Mouse (Mus musculus) right cerebral cortex, postnatal 25 days (tissue): ENCODE measurements around the gene Olfr617.
"Not testable (repeated sequence)": the region's sequence is repeated elsewhere in the genome, so short reads cannot be mapped to it uniquely, and the experiment has no call there.

Source experiments
- DNase-seq: peaks from one replicate; pipeline ENCODE4 v3.0.0; 2022

Gene Olfr617

GRCm38 (mm10) chr7:103572761-103573160, at the start of gene Olfr617:
Gene Olfr617, plus strand, starts transcription at chr7:103573061.
- DNase-seq, result no peak

DNA sequence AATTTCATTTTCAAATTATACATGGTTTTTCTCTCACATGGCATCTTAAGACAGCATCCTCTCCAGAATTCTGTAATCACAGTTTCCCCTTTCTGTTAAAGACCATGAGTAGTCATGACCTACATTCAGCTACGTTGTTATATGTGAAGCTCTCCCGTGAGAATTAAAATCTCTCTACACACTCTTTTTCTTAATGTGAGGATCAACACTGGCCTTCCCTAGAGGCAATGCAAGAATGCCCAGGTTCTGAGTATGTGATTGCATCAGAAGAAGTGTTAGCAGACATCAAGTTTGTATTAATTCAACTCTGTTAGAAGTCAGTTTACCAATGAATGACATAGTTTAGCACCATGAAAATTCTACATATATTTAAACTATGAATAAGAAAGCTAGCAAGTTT, 30.2 kb upstream of the Olfr617 start, which contains the start of gene Olfr612:
Gene Olfr612 (minus strand): TSS at position 101 of the 400 bp plus-strand sequence.
- DNase-seq, result not testable (repeated sequence)

DNA sequence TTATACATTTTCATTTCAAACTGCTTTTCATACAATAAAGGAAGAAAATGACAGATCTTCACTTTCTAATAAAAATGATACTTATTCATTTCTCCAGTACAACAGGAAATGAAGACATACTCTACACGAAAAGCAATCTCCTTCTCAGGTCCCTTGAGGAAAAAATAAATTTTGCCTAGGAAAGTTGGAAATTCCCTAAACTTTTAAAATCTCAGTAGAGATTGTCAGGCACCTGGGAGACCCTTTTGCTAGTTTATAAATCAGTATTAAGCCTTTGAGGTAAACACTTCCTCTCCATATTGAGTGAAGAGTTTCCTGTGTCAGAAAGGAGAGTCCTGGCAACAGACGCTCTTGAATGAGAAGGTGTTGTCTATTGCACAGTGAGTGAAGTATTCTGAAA, 25.1 kb upstream of the Olfr617 start, which contains the start of gene Olfr613:
Gene Olfr613 (plus strand): TSS at position 301 of the 400 bp plus-strand sequence.
- no peak for DNase-seq

DNA sequence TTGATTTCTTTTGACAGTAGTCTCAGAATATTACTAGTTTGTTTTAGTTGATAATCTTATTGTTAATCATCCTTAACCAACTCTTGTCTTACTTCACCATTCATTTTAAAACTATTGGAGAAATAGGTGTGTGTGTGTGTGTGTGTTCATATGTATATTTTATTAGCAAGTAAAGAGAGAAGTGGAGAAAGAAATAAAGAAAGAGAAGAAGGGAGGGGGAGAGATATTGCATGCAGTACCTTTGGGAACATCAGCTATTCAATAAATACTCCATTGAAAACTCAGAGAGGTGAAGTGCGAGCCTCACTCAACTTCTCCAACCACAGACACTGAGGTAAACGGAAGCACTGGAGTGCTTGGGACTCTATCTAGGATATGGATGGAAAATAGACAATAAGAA, 17.1 kb upstream of the Olfr617 start, which contains the start of gene Olfr615:
Gene Olfr615 (plus strand): TSS at position 301 of the 400 bp plus-strand sequence.
- no peak for DNase-seq

GRCm38 (mm10) chr7:103569043-103569442, 3.8 kb upstream of the Olfr617 start, which contains the start of gene Olfr616:
Gene Olfr616, minus strand, starts transcription at chr7:103569143.
- DNase-seq, result no peak

GRCm38 (mm10) chr7:103589803-103590202, 16.9 kb downstream of the Olfr617 start, which contains the start of gene Olfr618:
Gene Olfr618, plus strand, starts transcription at chr7:103590103.
- no peak for DNase-seq

DNA sequence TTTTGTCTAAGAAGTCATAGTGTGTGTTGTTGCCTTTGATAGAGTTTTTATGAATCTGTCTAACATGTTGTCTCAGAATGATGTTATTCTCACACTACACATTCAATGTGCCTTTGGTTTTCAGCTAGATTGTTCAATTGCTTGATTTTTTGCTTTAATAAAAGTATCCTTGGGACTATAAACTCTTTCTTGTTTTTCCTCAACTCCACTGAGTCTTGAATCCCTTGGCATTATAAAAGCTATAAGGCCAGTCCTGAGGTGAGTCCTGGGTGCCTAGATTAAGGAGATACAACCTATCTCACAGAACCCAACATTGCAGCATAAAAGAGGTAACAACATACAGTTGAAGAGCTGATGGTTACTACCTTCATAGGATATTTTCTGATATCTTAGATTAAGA, 27.4 kb downstream of the Olfr617 start, which contains the start of gene Olfr619:
Gene Olfr619 (plus strand): TSS at position 301 of the 400 bp plus-strand sequence.
- DNase-seq, result no peak

DNA sequence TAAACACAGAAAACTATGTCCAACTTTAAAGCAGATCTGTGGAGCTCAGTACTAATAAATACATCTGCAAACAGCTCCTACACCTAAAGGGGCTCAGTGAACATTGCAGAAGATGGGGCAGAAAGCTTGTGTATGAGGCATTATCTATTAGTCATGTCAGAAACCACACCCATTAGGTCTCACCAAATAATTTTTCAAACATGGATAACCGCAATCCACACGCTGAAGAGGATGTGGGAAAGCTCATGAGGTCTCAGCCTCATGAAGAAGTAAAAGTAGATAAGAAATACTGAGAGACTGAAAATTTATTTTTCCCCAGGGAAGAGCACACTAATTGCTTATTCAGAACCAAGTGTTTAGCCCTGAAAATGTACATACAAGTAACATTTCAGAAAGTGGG, 34.6 kb downstream of the Olfr617 start:
- DNase-seq, result no peak

DNA sequence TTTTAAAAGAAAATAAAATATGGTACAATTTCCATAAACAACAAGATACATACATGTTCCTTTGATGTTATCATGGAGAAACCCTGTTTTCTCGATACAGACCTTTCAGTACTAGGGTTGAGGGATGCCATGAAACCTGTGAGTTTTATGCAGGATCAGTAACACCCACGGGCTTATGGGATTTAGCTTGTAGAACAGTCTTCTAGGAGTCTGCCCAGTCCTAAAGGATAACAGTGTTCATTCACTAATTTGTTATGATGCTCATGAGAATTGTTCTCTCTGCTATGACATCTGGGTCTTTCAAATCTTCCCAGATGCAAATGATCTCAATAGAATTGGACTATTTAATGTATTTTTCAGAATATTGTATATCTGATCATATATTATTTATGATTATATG, 39.6 kb downstream of the Olfr617 start, which contains the start of gene Olfr620:
Gene Olfr620 (minus strand): TSS at position 101 of the 400 bp plus-strand sequence.
- DNase-seq, result no peak
